Mouse (Mus musculus) limb, embryonic 14.5 days (tissue): ENCODE results near the gene Lrrn1. TPM values are rescaled to one million over a fixed set of nuclear protein-coding genes. Genes with fewer than 3 reads are reported as not detected.

Experiments
- ATAC-seq: fragments of 200-750 bp; cut with Nextera tagmentation; 2 replicates; pipeline ENCODE4 v1.8.0; 2017; ENCODE audit warnings: low read depth, moderate number of reproducible peaks, moderate TSS enrichment; ENCODE audit not compliant: low FRiP score
- DNase-seq: peaks from one replicate; pipeline ENCODE4 v3.0.0-alpha.2; 2015; ENCODE audit warnings: low spot score
- H3K27ac ChIP-seq: fragments of 300-500 bp; sonication (generic); replicated peaks from 2 replicates; pipeline ENCODE4 v1.5.1; 2014; ENCODE audit warnings: low read depth, mild to moderate bottlenecking, low read length, moderate library complexity, mixed read lengths
- H3K27me3 ChIP-seq: fragments of 300-500 bp; sonication (generic); 2 replicates; pipeline ENCODE4 v1.6.1; 2014; ENCODE audit warnings: low read length, mixed read lengths; ENCODE audit not compliant: control insufficient read depth, insufficient read depth
- H3K36me3 ChIP-seq: fragments of 300-500 bp; sonication (generic); 2 replicates; pipeline ENCODE4 v1.6.1; 2014; ENCODE audit warnings: mild to moderate bottlenecking, low read length, moderate library complexity, mixed read lengths; ENCODE audit not compliant: control insufficient read depth, insufficient read depth
- H3K4me1 ChIP-seq: fragments of 300-500 bp; sonication (generic); 2 replicates; pipeline ENCODE4 v1.6.1; 2014; ENCODE audit warnings: antibody characterized with exemption, low read length, mixed read lengths; ENCODE audit not compliant: control insufficient read depth, insufficient read depth
- H3K4me2 ChIP-seq: fragments of 300-500 bp; sonication (generic); replicated peaks from 2 replicates; pipeline ENCODE4 v1.6.1; 2014; ENCODE audit warnings: low read depth, mild to moderate bottlenecking, low read length, moderate library complexity; ENCODE audit not compliant: severe bottlenecking
- H3K4me3 ChIP-seq: fragments of 300-500 bp; sonication (generic); replicated peaks from 2 replicates; pipeline ENCODE4 v1.5.1; 2014; ENCODE audit warnings: low read length
- H3K9ac ChIP-seq: fragments of 300-500 bp; sonication (generic); 2 replicates; pipeline ENCODE4 v1.6.1; 2014; ENCODE audit warnings: mild to moderate bottlenecking, low read depth, low read length, moderate library complexity; ENCODE audit not compliant: severe bottlenecking
- H3K9me3 ChIP-seq: fragments of 300-500 bp; sonication (generic); 2 replicates; pipeline ENCODE4 v1.6.1; 2016; ENCODE audit warnings: low read length; ENCODE audit not compliant: control insufficient read depth
- POLR2A ChIP-seq: fragments of 200-500 bp; IDR thresholded peaks from 2 replicates; pipeline ENCODE4 v1.8.0; 2012; ENCODE audit warnings: inconsistent platforms, mild to moderate bottlenecking, moderate library complexity, borderline replicate concordance; ENCODE audit not compliant: insufficient read depth, insufficient read length; ENCODE audit errors: extremely low read depth
- WGBS: fragments of 180-500 bp; shearing (Covaris S2); extraction: QIAGEN DNeasy Blood & Tissue Kit; methylation state at CpG from one replicate; pipeline ENCODE4 v1.1.7; 2014; 5-methylcytosine and 5-hydroxymethylcytosine counted together
- polyA plus RNA-seq, 2 experiments: library from polyadenylated mRNA; depleted of rRNA in 1 of 2; stranded (reverse) in 1 of 2; unstranded in 1 of 2; fragments of >200 nt; fragmentation: Nextera tagmentation in 1 of 2; extraction: Ambion mirVana in 1 of 2; gene quantifications; 2 replicates each; pipeline versions ENCODE4 v1.2.1 to v1.2.3; 2012 to 2014

Lrrn1 gene
- polyA plus RNA-seq, 2 experiments = 49.5 to 65.0 TPM

- no peaks in the 10 kb centered on the region for H3K9me3 ChIP-seq
- no peaks in the 10 kb centered on the region for H3K27me3 ChIP-seq
- no peak for ATAC-seq
- no peaks in the 10 kb centered on the region for H3K4me1 ChIP-seq
- TF ChIP-seq POLR2A = no peak
- H3K9ac ChIP-seq = no peak overlapping the region
- H3K4me3 ChIP-seq = no peak overlapping the region
- no peak overlapping the region for H3K27ac ChIP-seq
- H3K4me2 ChIP-seq = no peak overlapping the region
- DNase-seq = no peak
- 47% methylated on average over 3 of the region's 3 CpGs for WGBS
- no peaks in the 10 kb centered on the region for H3K36me3 ChIP-seq
Observed at GRCm38 (mm10) chr6:107557806-107558205, 28.2 kb downstream of the Lrrn1 start.

GRCm38 (mm10) chr6:107562255-107562654 lies 32.7 kb downstream of the Lrrn1 start:
- 92% methylated on average over 2 of the region's 2 CpGs for WGBS
- Histone ChIP-seq H3K27ac (no peak overlapping the region), H3K4me2 (no peak overlapping the region), H3K9ac (no peak overlapping the region), H3K27me3 (no peaks in the 10 kb centered on the region), H3K9me3 (no peaks in the 10 kb centered on the region), H3K4me1 (no peaks in the 10 kb centered on the region), H3K4me3 (no peak overlapping the region), H3K36me3 (peaks cover 3% of the 10 kb centered on the region; the same call in 1 of the 2 replicates)
- no peak for TF ChIP-seq POLR2A
- ATAC-seq (no peak), DNase-seq (no peak)

GRCm38 (mm10) chr6:107566944-107567634 lies 37.5 kb downstream of the Lrrn1 start:
- Histone ChIP-seq H3K4me3 (no peak overlapping the region), H3K9ac (no peak overlapping the region), H3K9me3 (no peaks in the 10 kb centered on the region), H3K36me3 (peaks cover 15% of the 10 kb centered on the region), H3K4me2 (no peak overlapping the region), H3K4me1 (no peaks in the 10 kb centered on the region), H3K27ac (no peak overlapping the region), H3K27me3 (no peaks in the 10 kb centered on the region)
- WGBS = 87% methylated on average over 12 of the region's 12 CpGs
- DNase-seq (no peak), ATAC-seq (no peak)
- no peak for TF ChIP-seq POLR2A

- no peak overlapping the region for H3K4me3 ChIP-seq
- H3K4me1 ChIP-seq = no peaks in the 10 kb centered on the region
- no peaks in the 10 kb centered on the region for H3K27me3 ChIP-seq
- WGBS = 91% methylated on average over 3 of the region's 3 CpGs
- no peak overlapping the region for H3K4me2 ChIP-seq
- no peaks in the 10 kb centered on the region for H3K9me3 ChIP-seq
- no peak for ATAC-seq
- H3K9ac ChIP-seq = no peak overlapping the region
- no peaks in the 10 kb centered on the region for H3K36me3 ChIP-seq
- no peak overlapping the region for H3K27ac ChIP-seq
- TF ChIP-seq POLR2A = no peak
- DNase-seq = no peak
Observed at GRCm38 (mm10) chr6:107574561-107574960, 45.0 kb downstream of the Lrrn1 start.

GRCm38 (mm10) chr6:107575405-107575804 lies 45.8 kb downstream of the Lrrn1 start:
- H3K9me3 ChIP-seq = no peaks in the 10 kb centered on the region
- H3K27me3 ChIP-seq = no peaks in the 10 kb centered on the region
- H3K36me3 ChIP-seq = no peaks in the 10 kb centered on the region
- no peak overlapping the region for H3K4me2 ChIP-seq
- no peak overlapping the region for H3K27ac ChIP-seq
- DNase-seq (peak; percentile 13), ATAC-seq (no peak)
- H3K9ac ChIP-seq = no peak overlapping the region
- WGBS = 62% methylated on average over 3 of the region's 3 CpGs
- 0 out of 2 replicates have a peak, but pooled peaks cover 2% of the 10 kb centered on the region for H3K4me1 ChIP-seq
- no peak overlapping the region for H3K4me3 ChIP-seq
- TF ChIP-seq POLR2A = no peak

- no peak overlapping the region for H3K27ac ChIP-seq
- DNase-seq (no peak), ATAC-seq (no peak)
- H3K36me3 ChIP-seq = no peaks in the 10 kb centered on the region
- H3K9me3 ChIP-seq = no peaks in the 10 kb centered on the region
- H3K4me3 ChIP-seq = no peak overlapping the region
- H3K4me1 ChIP-seq = 0 out of 2 replicates have a peak, but pooled peaks cover 2% of the 10 kb centered on the region
- TF ChIP-seq POLR2A = no peak
- H3K9ac ChIP-seq = no peak overlapping the region
- no peak overlapping the region for H3K4me2 ChIP-seq
- no peaks in the 10 kb centered on the region for H3K27me3 ChIP-seq
- WGBS = 97% methylated on average over 8 of the region's 8 CpGs
Observed at GRCm38 (mm10) chr6:107577309-107577708, 47.7 kb downstream of the Lrrn1 start.
